Mouse (Mus musculus) thymus, adult 2 months (tissue): ENCODE data around the gene Cd5.

Experiments used
- CTCF ChIP-seq: fragments of 200-500 bp; IDR thresholded peaks from 2 replicates; pipeline ENCODE4 v1.5.1; 2012; ENCODE audit warnings: mild to moderate bottlenecking, control low read depth, low read length, moderate library complexity, borderline replicate concordance; ENCODE audit not compliant: control insufficient read depth, poor library complexity, insufficient read depth; ENCODE audit errors: extremely low read depth
- POLR2A ChIP-seq: fragments of 200-500 bp; IDR thresholded peaks from 2 replicates; pipeline ENCODE4 v1.6.1; 2012; ENCODE audit warnings: mild to moderate bottlenecking, low read length, control low read depth, moderate library complexity; ENCODE audit not compliant: control insufficient read depth, poor library complexity, insufficient read depth; ENCODE audit errors: extremely low read depth

- TF ChIP-seq CTCF, result no peak
- TF ChIP-seq POLR2A, result no peak
Observed at GRCm38 (mm10) chr19:10762468-10762867, 23.7 kb upstream of the Cd5 start.
